Mouse (Mus musculus): ENCODE results near the gene C2cd5.

DNA sequence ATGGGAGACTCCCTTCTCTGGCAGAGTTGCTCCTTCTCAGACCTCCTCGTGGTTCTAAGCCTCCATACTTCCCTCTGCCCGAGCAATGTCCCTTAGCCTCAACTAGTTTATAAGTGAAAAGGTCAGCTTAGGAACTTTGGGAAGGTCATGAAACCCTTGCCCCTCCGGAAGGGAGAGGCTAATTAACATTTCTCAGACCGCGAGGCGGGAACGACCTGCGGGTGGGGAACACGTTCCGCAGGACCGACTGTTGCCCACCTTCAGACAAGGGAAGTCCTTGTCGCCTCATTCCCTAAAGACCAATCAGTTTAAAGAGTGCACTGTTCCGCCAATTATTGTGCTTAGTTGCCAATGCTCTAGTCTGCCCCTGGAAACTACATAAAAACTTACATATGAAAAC is 8.1 kb upstream of the C2cd5 start:
- no peak for TF ChIP-seq CTCF (conservative IDR thresholded peaks at IDR 0.05; ENCODE audit: low read length)
- TF ChIP-seq NANOG (IDR thresholded peaks at IDR 0.05; ENCODE audit: borderline replicate concordance, low read length), result no peak
